Mouse (Mus musculus): ENCODE data around the gene Wdr77. TPM values are rescaled to one million over a fixed set of nuclear protein-coding genes. Genes with fewer than 3 reads are reported as not detected.
A peak's percentile ranks its signal among the peaks of the same experiment; 100 is the strongest.

Wdr77 gene
- polyA plus RNA-seq, 1 experiment from 2014 or later: 132 TPM

DNA sequence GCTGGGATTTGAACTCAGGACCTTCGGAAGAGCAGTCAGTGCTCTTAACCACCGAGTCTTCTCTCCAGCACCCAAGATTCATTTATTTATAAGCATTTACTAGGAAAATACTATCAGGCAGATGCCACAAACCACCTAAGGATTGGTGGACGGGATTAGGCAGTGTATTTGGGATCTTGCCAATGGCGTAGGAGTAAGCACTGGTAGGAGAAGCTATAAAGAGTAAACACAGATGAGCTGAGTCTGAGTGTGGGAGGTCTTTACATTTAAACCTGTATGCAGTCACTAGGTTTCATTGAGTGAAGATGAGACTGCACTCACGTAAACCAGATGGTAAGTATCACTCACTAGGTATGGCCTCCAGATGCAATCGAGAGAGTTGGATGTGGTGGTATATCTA is 25.2 kb upstream of the Wdr77 start:
- Histone ChIP-seq H3K27me3 (ENCODE audit: control insufficient read depth, insufficient read depth, low read length) (no peaks in the 10 kb centered on the region), H3K4me2 (ENCODE audit: low read depth) (no peak overlapping the region), H3K9ac (ENCODE audit: low read length) (no peak overlapping the region), H3K9me3 (ENCODE audit: control insufficient read depth, low read length) (no peaks in the 10 kb centered on the region), H3K27ac (ENCODE audit: low read depth, low read length) (no peak overlapping the region), H3K36me3 (ENCODE audit: control insufficient read depth, insufficient read depth, low read length) (no peaks in the 10 kb centered on the region; the same call in 1 of the 2 replicates), H3K4me3 (ENCODE audit: low read depth, low read length) (no peak overlapping the region), H3K4me1 (ENCODE audit: control insufficient read depth, insufficient read depth, low read length) (no peaks in the 10 kb centered on the region)
- ATAC-seq (ENCODE audit: insufficient read depth, low FRiP score, low TSS enrichment): no peak
- WGBS: 91% methylated on average over 6 of the region's 6 CpGs
- no peak for DNase-seq (ENCODE audit: low spot score)

GRCm38 (mm10) chr3:105935033-105935432 is 24.1 kb upstream of the Wdr77 start:
- no peak overlapping the region for H3K4me3 ChIP-seq (ENCODE audit: low read depth, low read length)
- no peaks in the 10 kb centered on the region for H3K4me1 ChIP-seq (ENCODE audit: control insufficient read depth, insufficient read depth, low read length)
- no peaks in the 10 kb centered on the region for H3K9me3 ChIP-seq (ENCODE audit: control insufficient read depth, low read length)
- no peaks in the 10 kb centered on the region; the same call in 1 of the 2 replicates for H3K36me3 ChIP-seq (ENCODE audit: control insufficient read depth, insufficient read depth, low read length)
- no peak overlapping the region for H3K4me2 ChIP-seq (ENCODE audit: low read depth)
- no peak for DNase-seq (ENCODE audit: low spot score)
- WGBS: 92% methylated on average over 5 of the region's 5 CpGs
- H3K27me3 ChIP-seq (ENCODE audit: control insufficient read depth, insufficient read depth, low read length): no peaks in the 10 kb centered on the region
- H3K9ac ChIP-seq (ENCODE audit: low read length): no peak overlapping the region
- H3K27ac ChIP-seq (ENCODE audit: low read depth, low read length): no peak overlapping the region
- ATAC-seq (ENCODE audit: insufficient read depth, low FRiP score, low TSS enrichment): no peak

DNA sequence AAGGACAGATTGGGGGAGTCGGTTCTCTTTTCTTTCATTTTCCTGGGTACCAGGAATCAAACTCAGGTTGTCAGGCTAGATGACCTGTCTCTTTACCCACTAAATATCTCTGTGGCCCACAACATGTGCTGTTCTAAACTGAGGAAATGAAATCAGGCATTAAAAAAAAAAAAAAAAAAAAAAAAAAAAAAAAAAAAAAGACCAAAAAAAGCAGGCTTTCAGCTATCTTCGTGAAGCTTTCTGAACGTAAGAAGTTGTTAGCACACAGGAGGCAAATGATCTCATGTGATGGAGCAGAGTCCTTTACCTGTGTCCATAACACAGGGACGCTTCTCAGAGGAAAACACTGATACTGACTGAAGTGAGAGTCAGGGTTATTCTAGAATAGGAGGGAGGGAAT is 23.1 kb upstream of the Wdr77 start:
- Histone ChIP-seq H3K36me3 (ENCODE audit: control insufficient read depth, insufficient read depth, low read length) (no peaks in the 10 kb centered on the region; the same call in none of the 2 replicates), H3K4me3 (ENCODE audit: low read depth, low read length) (no peak overlapping the region), H3K9ac (ENCODE audit: low read length) (no peak overlapping the region), H3K9me3 (ENCODE audit: control insufficient read depth, low read length) (no peaks in the 10 kb centered on the region), H3K27me3 (ENCODE audit: control insufficient read depth, insufficient read depth, low read length) (no peaks in the 10 kb centered on the region), H3K4me1 (ENCODE audit: control insufficient read depth, insufficient read depth, low read length) (no peaks in the 10 kb centered on the region), H3K4me2 (ENCODE audit: low read depth) (no peak overlapping the region), H3K27ac (ENCODE audit: low read depth, low read length) (no peak overlapping the region)
- 92% methylated on average over 4 of the region's 4 CpGs for WGBS
- DNase-seq (ENCODE audit: low spot score) (no peak), ATAC-seq (ENCODE audit: insufficient read depth, low FRiP score, low TSS enrichment) (no peak)

DNA sequence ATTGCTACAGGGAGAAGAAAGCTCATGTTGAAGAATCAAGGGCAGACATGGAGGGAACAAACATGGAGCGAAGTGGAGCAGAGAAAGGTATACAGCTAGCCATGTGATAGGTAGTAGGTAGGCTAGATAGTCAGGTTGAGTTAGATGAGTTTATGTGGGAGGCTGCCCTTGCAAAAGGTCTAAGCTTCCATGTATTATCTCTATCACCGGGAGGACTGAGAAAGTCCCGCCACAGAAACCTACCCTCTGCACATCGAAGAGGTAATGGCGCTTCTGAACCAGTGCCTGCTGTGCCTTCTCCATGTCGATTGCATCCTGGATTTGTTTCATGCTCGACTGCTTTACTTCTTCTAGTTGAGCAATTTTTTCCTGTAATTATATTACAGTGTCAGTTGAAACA is 7.8 kb upstream of the Wdr77 start:
- H3K4me3 ChIP-seq (ENCODE audit: low read depth, low read length): no peak overlapping the region
- peaks cover 16% of the 10 kb centered on the region for H3K36me3 ChIP-seq (ENCODE audit: control insufficient read depth, insufficient read depth, low read length)
- WGBS: 92% methylated on average over 7 of the region's 7 CpGs
- no peak overlapping the region for H3K4me2 ChIP-seq (ENCODE audit: low read depth)
- H3K27ac ChIP-seq (ENCODE audit: low read depth, low read length): no peak overlapping the region
- DNase-seq (ENCODE audit: low spot score): no peak
- ATAC-seq (ENCODE audit: insufficient read depth, low FRiP score, low TSS enrichment): no peak
- H3K9ac ChIP-seq (ENCODE audit: low read length): no peak overlapping the region
- no peaks in the 10 kb centered on the region for H3K9me3 ChIP-seq (ENCODE audit: control insufficient read depth, low read length)
- no peaks in the 10 kb centered on the region for H3K4me1 ChIP-seq (ENCODE audit: control insufficient read depth, insufficient read depth, low read length)
- no peaks in the 10 kb centered on the region for H3K27me3 ChIP-seq (ENCODE audit: control insufficient read depth, insufficient read depth, low read length)

DNA sequence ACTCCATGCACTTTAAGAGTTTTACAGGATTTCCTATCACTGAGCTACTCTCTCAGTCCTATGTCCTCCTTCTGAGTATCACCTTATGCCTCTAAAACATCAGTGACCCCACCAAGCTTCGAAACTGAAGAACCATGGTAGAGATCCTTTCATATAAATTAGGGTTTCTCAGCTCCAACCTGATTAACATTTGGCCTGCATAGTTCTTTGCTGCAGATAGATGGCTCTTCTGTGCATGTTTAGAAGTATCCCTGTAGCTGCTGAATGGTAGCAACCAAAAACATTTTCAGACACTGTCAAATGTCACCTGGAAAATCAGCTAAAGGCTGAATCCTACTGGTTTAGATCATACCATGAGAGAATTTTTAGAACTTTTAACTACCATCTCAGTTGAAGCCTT is 1.9 kb upstream of the Wdr77 start:
- Histone ChIP-seq H3K36me3 (ENCODE audit: control insufficient read depth, insufficient read depth, low read length) (peaks cover 2% of the 10 kb centered on the region; the same call in 1 of the 2 replicates), H3K27me3 (ENCODE audit: control insufficient read depth, insufficient read depth, low read length) (no peaks in the 10 kb centered on the region), H3K27ac (ENCODE audit: low read depth, low read length) (no peak overlapping the region), H3K4me1 (ENCODE audit: control insufficient read depth, insufficient read depth, low read length) (peaks cover 12% of the 10 kb centered on the region; the same call in 1 of the 2 replicates), H3K4me3 (ENCODE audit: low read depth, low read length) (no peak overlapping the region), H3K4me2 (ENCODE audit: low read depth) (no peak overlapping the region; the same call in 1 of the 2 replicates), H3K9ac (ENCODE audit: low read length) (no peak overlapping the region), H3K9me3 (ENCODE audit: control insufficient read depth, low read length) (no peaks in the 10 kb centered on the region)
- ATAC-seq (ENCODE audit: insufficient read depth, low FRiP score, low TSS enrichment) (no peak), DNase-seq (ENCODE audit: low spot score) (no peak)
- WGBS: 94% methylated on average over 1 of the region's 1 CpGs

DNA sequence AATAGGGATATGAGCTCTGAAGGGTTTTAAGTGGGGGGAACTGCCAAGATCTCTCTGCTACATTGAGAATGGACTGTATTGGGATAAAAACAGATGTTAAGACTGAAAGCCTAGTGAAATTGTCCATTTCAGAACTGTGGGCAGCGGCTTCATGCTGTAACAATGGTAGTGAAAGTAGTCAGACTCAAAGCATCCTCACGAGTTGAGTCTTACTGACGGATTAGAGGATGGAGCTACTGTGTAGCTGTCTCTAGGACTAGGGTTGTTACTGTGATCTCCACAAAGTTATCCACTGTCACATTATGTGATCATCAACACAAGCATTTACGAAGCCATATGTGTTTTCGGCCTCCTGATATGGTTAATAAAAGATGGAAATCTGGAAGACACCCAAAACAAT is 965 bp upstream of the Wdr77 start:
- Histone ChIP-seq H3K9ac (ENCODE audit: low read length) (peak overlapping the region; percentile 94), H3K4me3 (ENCODE audit: low read depth, low read length) (peak overlapping the region; percentile 81), H3K4me1 (ENCODE audit: control insufficient read depth, insufficient read depth, low read length) (peaks cover 12% of the 10 kb centered on the region; the same call in 1 of the 2 replicates), H3K27ac (ENCODE audit: low read depth, low read length) (no peak overlapping the region), H3K27me3 (ENCODE audit: control insufficient read depth, insufficient read depth, low read length) (no peaks in the 10 kb centered on the region), H3K4me2 (ENCODE audit: low read depth) (peak overlapping the region; percentile 71), H3K9me3 (ENCODE audit: control insufficient read depth, low read length) (no peaks in the 10 kb centered on the region), H3K36me3 (ENCODE audit: control insufficient read depth, insufficient read depth, low read length) (peaks cover 4% of the 10 kb centered on the region; the same call in 1 of the 2 replicates)
- whole genome bisulfite sequencing: 49% methylated on average over 5 of the region's 5 CpGs
- ATAC-seq (ENCODE audit: insufficient read depth, low FRiP score, low TSS enrichment) (no peak), DNase-seq (ENCODE audit: low spot score) (no peak)

GRCm38 (mm10) chr3:105959585-105959984 is 416 bp downstream of the Wdr77 start:
- H3K4me2 ChIP-seq (ENCODE audit: low read depth): peak overlapping the region; percentile 70
- no peak for DNase-seq (ENCODE audit: low spot score)
- peaks cover 12% of the 10 kb centered on the region; the same call in 1 of the 2 replicates for H3K4me1 ChIP-seq (ENCODE audit: control insufficient read depth, insufficient read depth, low read length)
- no peaks in the 10 kb centered on the region for H3K9me3 ChIP-seq (ENCODE audit: control insufficient read depth, low read length)
- H3K27me3 ChIP-seq (ENCODE audit: control insufficient read depth, insufficient read depth, low read length): no peaks in the 10 kb centered on the region
- 0 out of 2 replicates have a peak overlapping the region, but pooled peaks have one; percentile 39 for H3K27ac ChIP-seq (ENCODE audit: low read depth, low read length)
- WGBS: under 1% methylated on average over 21 of the region's 26 CpGs
- peaks cover 5% of the 10 kb centered on the region for H3K36me3 ChIP-seq (ENCODE audit: control insufficient read depth, insufficient read depth, low read length)
- peak; percentile 79 for ATAC-seq (ENCODE audit: insufficient read depth, low FRiP score, low TSS enrichment)
- H3K9ac ChIP-seq (ENCODE audit: low read length): peak overlapping the region; percentile 80
- H3K4me3 ChIP-seq (ENCODE audit: low read depth, low read length): peak overlapping the region; percentile 81

- 5% methylated on average over 6 of the region's 6 CpGs for WGBS
- no peak for DNase-seq (ENCODE audit: low spot score)
- H3K36me3 ChIP-seq (ENCODE audit: control insufficient read depth, insufficient read depth, low read length): peaks cover 8% of the 10 kb centered on the region
Measured at GRCm38 (mm10) chr3:105959999-105960398, 830 bp downstream of the Wdr77 start, which contains the start of gene Atp5f1. Gene Atp5f1, minus strand, starts transcription at chr3:105960099.

GRCm38 (mm10) chr3:105960700-105961099 is 1.5 kb downstream of the Wdr77 start:
- DNase-seq (ENCODE audit: low spot score) (no peak), ATAC-seq (ENCODE audit: insufficient read depth, low FRiP score, low TSS enrichment) (no peak)
- Histone ChIP-seq H3K9ac (ENCODE audit: low read length) (no peak overlapping the region), H3K36me3 (ENCODE audit: control insufficient read depth, insufficient read depth, low read length) (peaks cover 9% of the 10 kb centered on the region), H3K4me1 (ENCODE audit: control insufficient read depth, insufficient read depth, low read length) (peaks cover 12% of the 10 kb centered on the region; the same call in 1 of the 2 replicates), H3K27ac (ENCODE audit: low read depth, low read length) (no peak overlapping the region), H3K27me3 (ENCODE audit: control insufficient read depth, insufficient read depth, low read length) (no peaks in the 10 kb centered on the region), H3K4me2 (ENCODE audit: low read depth) (peak overlapping the region; percentile 70), H3K9me3 (ENCODE audit: control insufficient read depth, low read length) (no peaks in the 10 kb centered on the region), H3K4me3 (ENCODE audit: low read depth, low read length) (peak overlapping the region; percentile 81; the same call in 1 of the 2 replicates)
- 96% methylated on average over 2 of the region's 2 CpGs for WGBS

More at GRCm38 (mm10) chr3:105959999-105960398, 830 bp downstream of the Wdr77 start, which contains the start of gene Atp5f1:
- H3K9ac ChIP-seq (ENCODE audit: low read length): peak within 1 kb of the TSS; percentile 94
- H3K27ac ChIP-seq (ENCODE audit: low read depth, low read length): peak within 1 kb of the TSS; percentile 92
- no peak for ATAC-seq (ENCODE audit: insufficient read depth, low FRiP score, low TSS enrichment)
- peak within 1 kb of the TSS; percentile 81 for H3K4me3 ChIP-seq (ENCODE audit: low read depth, low read length)
- no peaks in the 10 kb centered on the region for H3K9me3 ChIP-seq (ENCODE audit: control insufficient read depth, low read length)
- H3K4me2 ChIP-seq (ENCODE audit: low read depth): peak within 1 kb of the TSS; percentile 71
- no peaks in the 10 kb centered on the region for H3K27me3 ChIP-seq (ENCODE audit: control insufficient read depth, insufficient read depth, low read length)
- peaks cover 12% of the 10 kb centered on the region; the same call in 1 of the 2 replicates for H3K4me1 ChIP-seq (ENCODE audit: control insufficient read depth, insufficient read depth, low read length)

Measured in neural tube, embryonic 11.5 days (tissue).